Mouse (Mus musculus): ENCODE data around the gene Ttc5.
"Not testable (repeated sequence)": the region's sequence is repeated elsewhere in the genome, so short reads cannot be mapped to it uniquely, and the experiment has no call there.

The Ttc5 gene

DNA sequence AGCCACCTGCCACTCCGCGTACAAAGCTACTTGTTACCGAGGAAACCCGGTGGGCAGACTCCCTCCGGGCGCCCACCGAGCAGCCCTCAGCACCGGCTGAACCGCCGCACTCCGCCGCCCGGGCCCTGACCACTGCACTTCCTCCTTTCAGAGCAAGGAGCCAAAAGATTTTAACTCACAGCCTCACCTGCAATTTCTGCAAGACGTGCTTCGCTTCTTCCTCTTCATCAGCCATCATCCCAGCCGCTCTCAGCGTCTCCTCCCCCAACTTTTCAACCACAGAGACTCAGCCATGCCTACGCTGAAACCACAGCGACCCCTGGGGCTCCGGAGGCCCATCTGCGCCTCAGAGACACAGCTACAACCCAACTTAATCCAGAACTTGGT lies at the start of gene Ttc5:
Gene Ttc5, minus strand, starts transcription at position 269 of the 387 bp plus-strand sequence.
- peak; percentile 66 for DNase-seq (ENCODE audit: low read depth, low spot score)

DNA sequence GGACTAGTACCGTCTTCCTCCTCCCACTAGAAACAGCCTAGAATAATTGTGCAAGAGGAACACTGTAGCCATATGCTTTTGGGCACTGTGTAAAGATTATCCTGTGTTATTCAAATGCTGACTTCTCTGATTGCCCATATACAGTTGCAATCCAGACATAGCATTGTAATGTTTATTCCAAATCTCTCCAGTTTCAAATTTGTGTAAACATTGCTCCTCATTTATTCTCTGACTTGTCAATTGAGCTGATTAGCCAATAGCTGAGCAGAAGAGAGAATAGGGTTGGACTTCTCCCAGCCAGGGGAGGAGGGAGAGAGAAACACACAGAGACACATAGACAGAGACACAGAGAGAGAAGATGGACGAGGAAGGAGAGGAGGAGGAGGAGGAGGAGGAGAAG lies 49.1 kb upstream of the Ttc5 start:
- no peak for DNase-seq (ENCODE audit: low read depth, low spot score)

- DNase-seq (ENCODE audit: low read depth, low spot score): no peak
Observed at GRCm38 (mm10) chr14:50833964-50834363, 48.6 kb upstream of the Ttc5 start.

DNA sequence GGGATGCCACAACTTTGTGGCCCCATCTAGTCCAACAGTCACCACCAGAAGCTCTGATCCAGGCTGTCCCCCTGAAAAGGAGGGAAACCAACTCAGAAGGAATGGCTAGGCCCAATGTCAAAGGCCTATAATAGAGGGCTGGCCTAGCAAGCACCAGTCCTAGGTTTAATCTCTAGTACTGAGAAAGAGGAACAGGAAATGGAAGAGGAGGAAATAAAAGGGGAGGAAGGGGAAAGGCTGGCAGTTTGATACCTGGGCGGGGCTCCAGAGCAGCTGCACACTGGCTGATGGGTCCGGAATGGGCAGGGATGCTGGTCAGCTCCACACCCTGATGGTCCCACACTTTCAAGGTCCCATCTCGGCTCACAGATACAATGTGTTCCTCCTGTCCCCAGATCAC lies 44.6 kb upstream of the Ttc5 start:
- no peak for DNase-seq (ENCODE audit: low read depth, low spot score)

GRCm38 (mm10) chr14:50826579-50826978 lies 41.3 kb upstream of the Ttc5 start:
- DNase-seq (ENCODE audit: low read depth, low spot score): no peak

- no peak for DNase-seq (ENCODE audit: low read depth, low spot score)
Observed at GRCm38 (mm10) chr14:50824219-50824618, 38.9 kb upstream of the Ttc5 start.

- no peak for DNase-seq (ENCODE audit: low read depth, low spot score)
Observed at GRCm38 (mm10) chr14:50823240-50823639, 37.9 kb upstream of the Ttc5 start.

DNA sequence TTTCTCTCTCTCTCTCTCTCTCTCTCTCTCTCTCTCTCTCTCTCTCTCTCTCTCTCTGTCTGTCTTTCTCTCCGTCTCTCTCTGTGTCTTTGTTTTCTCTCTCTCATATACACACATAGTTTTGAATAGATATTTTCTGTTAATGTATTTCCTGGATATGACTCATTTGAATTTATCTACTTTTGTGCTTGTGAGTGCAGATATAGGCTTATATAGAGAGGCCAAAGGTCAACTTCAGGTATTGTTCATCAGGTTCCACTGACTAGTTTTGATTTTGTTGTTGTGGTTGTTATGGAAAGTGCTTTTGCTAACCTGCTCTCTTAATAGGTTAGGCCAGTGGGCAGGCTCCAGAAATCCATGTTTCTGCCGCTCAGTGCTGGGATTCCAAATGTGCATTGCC lies 27.7 kb upstream of the Ttc5 start:
- DNase-seq (ENCODE audit: low read depth, low spot score): no peak

- DNase-seq (ENCODE audit: low read depth, low spot score): peak; percentile 96
Observed at GRCm38 (mm10) chr14:50807487-50808072, 22.3 kb upstream of the Ttc5 start, which contains the start of the genes Ccnb1ip1 and Parp2. Gene Ccnb1ip1 (minus strand): TSS chr14:50807732. Gene Parp2 (plus strand): TSS chr14:50807841.

- DNase-seq (ENCODE audit: low read depth, low spot score): not testable (repeated sequence)
Observed at GRCm38 (mm10) chr14:50806469-50806868, 21.1 kb upstream of the Ttc5 start.

- no peak for DNase-seq (ENCODE audit: low read depth, low spot score)
Observed at GRCm38 (mm10) chr14:50804683-50805082, 19.4 kb upstream of the Ttc5 start.

GRCm38 (mm10) chr14:50802843-50803562 lies 17.7 kb upstream of the Ttc5 start:
- DNase-seq (ENCODE audit: low read depth, low spot score): no peak

- DNase-seq (ENCODE audit: low read depth, low spot score): no peak
Observed at GRCm38 (mm10) chr14:50802441-50802840, 17.1 kb upstream of the Ttc5 start.

DNA sequence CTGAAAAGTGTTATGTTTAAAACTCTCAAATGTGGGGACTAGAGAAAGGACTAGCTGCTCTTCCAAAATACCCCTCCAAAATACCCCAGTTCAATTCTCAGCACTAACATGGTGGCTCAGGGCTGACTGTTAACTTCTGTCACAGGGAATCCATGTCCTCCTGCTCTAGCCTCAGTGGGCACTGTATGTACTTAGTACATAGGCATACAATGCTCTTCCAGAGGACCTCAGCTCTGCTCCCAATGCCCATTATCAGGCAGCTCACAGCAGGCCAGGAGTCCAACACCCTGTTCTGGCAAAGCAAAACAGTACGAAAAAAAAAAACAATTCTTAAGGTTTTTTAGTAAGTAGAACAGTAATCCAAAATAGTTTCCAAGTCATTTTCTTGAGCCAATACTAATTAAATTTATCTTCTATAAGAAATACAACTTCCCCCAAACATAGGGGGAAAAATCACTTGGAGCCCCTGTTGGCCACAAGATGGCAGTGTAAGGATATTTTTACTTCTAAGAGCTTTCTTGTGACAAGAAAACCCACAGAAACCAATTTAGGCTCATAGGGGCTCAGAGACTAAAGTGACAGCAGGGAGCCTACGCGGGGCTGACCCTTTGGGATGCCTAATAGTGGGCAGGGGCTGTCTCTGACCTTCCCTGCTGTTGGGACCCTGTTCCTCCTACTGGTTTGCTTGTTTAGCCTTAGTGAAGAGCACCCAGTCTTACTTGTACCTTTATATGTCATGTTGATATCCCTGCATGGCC lies 14.4 kb upstream of the Ttc5 start:
- no peak for DNase-seq (ENCODE audit: low read depth, low spot score)

DNA sequence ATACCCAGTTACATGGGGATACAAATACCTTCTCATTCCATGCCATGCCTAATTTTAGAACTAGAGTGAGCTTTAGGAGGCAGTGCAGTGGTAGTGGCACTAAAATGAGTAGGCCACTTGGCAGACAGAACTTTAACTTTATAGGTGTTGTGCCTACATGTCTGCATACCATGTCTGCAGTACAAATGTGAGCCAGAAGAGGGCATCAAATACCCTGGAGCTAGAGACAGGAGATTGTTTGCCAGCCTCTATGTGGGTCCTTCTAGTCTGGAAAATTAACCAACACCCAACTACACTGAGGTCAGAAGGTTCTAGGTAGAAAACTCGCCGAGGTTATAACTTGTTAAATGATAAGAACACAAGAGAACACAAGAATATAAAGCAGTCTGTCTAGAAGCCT lies 13.2 kb upstream of the Ttc5 start:
- no peak for DNase-seq (ENCODE audit: low read depth, low spot score)

DNA sequence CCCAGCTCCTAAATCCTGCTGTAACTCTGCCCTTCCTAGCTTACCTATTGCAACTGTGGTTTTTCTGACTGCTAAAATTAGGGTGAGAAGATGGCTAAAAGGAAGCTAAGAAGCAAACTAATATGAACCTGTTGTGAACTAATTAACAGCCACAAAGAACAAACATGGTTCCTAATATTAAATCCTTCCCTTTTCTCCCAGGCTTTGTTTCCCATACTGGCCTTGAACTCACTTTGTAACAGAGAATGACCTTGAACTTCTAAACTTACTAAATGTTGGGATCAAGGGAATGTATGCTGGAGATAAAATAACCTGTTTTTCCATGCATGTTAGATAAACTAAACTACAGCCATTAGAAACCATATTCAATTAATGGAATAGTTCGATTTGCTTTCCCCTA lies 11.1 kb upstream of the Ttc5 start:
- no peak for DNase-seq (ENCODE audit: low read depth, low spot score)

GRCm38 (mm10) chr14:50795965-50796364 lies 10.6 kb upstream of the Ttc5 start:
- no peak for DNase-seq (ENCODE audit: low read depth, low spot score)

- no peak for DNase-seq (ENCODE audit: low read depth, low spot score)
Observed at GRCm38 (mm10) chr14:50795261-50795935, 10.1 kb upstream of the Ttc5 start.

GRCm38 (mm10) chr14:50788157-50788556 lies 2.8 kb upstream of the Ttc5 start:
- no peak for DNase-seq (ENCODE audit: low read depth, low spot score)

DNA sequence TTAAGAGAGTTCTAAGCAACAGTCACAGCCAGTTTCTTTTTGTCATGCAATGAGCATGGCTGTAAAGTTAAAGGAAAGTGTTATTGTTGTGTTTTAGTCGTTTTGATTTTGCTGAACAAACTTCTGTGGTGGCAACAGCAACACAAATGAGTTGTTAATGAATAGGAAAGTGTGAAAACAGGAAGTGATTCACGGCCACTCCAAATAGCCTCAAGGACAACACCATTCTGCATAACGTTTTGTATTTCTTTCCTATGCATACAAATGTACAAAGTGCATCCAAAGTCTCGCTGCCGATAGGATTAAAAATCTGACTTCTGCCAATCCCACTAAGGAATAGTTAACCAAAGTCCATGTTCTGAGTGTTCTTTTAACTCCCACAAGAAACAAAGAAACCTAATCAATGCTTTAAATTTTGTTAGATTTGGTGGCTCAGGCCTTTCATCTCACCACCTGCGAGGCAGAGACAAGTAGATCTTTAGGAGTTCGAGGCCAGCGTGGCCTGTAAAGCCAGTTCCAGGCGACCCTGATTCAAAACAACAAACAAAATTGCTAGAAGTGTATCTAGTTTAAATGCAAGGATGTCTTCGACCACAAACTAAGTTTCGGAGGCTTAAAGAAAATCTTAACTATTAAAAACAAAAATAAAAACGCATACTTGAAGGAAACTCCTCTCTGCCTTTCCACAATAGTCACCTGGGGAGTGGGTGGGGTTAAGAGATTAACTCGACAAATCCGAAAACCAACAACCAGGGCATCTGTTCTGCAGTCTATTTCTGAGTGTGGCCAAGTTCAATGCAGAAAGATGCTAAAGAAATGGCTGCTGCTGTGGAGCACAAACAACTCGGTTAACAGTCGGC lies 698 bp downstream of the Ttc5 start:
- DNase-seq (ENCODE audit: low read depth, low spot score): no peak

DNA sequence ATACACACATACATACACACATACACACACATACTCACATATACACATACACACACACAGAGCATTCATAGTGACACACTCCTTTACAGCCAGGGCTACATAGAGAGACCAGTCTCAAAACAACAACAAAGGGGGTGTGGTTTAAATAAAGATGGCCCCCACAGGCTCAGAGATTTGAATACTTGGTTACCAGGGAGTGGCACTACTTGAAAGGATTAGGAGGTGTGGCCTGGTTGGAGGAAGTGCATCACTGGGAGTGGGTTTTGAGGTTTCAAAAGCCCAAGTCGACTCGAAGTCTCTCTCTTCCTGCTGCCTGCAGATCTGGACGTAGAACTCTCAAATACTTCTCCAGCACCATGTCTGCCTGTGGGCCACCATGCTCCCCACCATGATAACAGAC lies 3.2 kb downstream of the Ttc5 start:
- DNase-seq (ENCODE audit: low read depth, low spot score): no peak
